Mouse (Mus musculus): ENCODE results near the gene Adcy7. TPM values are rescaled to one million over a fixed set of nuclear protein-coding genes. Genes with fewer than 3 reads are reported as not detected.

Gene Adcy7
- total RNA-seq, 2 experiments from 2014 or later, result 4.6 to 6.4 TPM

DNA sequence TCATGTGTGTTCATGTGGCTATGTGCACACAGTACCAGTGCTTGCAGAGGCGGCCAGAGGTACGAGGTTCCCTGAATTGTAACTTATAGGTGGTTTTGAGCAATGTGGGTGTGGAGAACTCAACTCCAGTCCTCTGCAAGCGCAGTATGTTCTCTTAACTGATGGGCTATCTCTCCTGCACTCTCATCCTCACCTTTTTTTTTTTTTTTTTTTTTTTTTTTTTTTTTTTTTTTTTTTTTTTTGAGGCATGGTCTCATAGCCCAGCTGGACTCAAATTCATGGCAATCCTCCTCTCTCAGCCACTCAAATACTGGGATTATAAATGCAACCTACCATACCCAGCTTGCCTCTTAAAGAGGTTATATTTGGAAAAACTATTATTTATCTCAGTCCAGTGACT lies 58.6 kb downstream of the Adcy7 start:
- DNase-seq, result no peak

DNA sequence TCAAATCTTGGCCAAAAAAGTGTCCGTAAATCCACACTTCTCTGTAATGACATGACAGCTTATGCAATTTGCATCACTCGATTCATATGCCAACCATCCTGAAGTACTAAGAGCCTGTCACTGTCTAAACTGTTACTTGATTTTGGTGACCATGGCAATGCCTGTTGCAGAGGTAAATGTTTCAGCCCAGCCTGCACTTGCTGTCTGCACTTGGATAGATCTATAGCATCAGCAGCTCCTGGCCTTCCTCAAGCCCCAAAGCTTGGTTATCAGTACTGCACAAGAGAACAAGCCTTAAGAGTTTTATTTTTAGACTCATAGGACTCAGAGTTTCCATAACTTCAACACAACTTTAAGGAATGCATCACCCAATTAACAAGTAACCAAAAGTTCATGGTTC lies 62.2 kb downstream of the Adcy7 start:
- no peak for DNase-seq

DNA sequence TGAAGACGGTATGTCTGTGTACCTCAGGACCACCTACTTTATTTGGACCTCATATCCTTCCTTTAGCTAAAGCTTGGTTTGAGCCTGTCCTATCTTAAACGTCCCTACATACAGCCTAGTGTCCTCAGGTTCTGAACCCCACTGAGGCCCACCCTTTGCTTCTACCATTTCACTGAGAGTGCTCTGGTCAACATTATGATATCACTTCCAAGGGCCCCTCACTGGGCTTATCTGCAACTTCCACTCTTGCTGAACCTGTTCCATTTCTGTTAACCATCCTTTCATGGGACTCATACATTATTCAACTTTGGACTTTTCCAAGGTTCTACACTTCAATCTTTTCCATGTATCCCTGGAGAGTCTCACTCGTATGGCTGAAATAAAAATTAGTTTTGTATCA lies 62.8 kb downstream of the Adcy7 start:
- DNase-seq, result no peak

GRCm38 (mm10) chr8:88339221-88339620 lies 67.0 kb downstream of the Adcy7 start:
- peak in 1 of 2 experiments; percentile 37 for DNase-seq

GRCm38 (mm10) chr8:88339887-88340695 lies 67.9 kb downstream of the Adcy7 start:
- no peak for DNase-seq

DNA sequence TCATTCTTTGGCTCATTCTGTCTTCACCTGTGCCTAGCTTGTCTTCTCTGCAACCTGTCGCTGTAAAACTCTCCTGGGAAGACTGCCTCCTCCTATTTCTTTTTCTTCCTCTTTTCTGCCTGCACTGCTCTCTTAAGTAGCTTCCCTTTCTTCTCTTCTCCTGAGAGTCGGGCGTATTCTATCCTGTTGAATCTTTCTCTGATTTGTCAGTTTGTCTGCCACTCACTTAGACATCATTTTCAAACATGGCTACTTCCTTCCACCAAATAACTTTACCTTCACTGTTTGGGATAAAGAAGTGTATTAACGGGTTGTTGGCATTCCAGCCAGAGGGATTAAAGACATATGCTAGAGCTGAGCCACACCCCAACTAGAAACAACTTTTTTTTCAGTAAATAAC lies 69.8 kb downstream of the Adcy7 start:
- DNase-seq, result no peak

GRCm38 (mm10) chr8:88349046-88349445 lies 76.8 kb downstream of the Adcy7 start:
- DNase-seq, result no peak

DNA sequence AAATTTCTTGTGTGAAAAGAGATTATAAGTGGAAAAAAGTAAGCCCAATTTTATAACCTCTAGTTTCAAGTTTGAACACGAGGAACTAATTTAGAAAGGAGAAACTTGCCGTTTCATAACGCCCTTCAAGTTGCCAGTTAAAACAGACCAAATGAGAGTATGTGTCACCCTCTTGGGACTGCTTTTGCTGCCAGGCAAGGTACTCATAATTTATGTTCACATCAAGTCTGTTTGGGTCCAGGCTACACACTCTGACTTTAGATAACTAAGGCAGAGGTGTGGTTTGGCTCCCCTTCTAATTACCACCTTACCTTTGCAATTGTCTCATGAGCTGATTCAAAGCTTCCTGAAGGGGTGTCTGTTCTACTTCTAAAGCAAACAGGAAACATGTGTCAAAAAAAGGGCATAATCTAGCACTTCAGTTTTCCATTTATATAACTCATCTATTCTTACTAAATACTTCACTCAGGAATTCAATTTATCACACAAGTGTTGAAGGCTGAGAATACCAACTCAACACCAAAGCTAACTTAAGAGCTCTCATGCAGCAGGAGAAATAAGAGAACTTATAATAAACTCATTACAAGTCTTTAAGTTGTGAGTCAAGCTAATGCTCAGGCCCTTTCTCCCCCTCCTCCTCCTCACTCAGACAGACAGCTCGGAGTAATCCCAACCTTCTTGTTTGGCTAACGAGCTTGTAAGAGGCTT lies 85.2 kb downstream of the Adcy7 start:
- DNase-seq, result no peak

DNA sequence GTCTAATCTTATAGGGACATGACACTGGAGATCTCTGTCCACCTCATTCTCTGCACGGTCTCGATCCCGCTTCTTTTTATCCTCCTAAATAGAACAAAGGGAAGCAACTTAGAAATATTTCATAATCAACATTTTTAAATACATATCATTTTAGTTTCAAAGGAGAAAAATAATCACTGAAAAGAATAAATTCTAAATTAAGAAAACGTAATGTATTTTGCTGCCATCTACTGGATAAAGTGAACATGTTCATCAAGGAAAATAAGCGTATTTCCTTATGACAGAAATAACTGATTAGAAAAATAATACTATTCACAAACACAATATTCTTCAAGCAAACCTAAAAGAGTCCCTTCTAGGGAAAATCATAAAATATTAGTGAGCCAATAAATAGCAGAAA lies 85.7 kb downstream of the Adcy7 start:
- DNase-seq, result no peak

DNA sequence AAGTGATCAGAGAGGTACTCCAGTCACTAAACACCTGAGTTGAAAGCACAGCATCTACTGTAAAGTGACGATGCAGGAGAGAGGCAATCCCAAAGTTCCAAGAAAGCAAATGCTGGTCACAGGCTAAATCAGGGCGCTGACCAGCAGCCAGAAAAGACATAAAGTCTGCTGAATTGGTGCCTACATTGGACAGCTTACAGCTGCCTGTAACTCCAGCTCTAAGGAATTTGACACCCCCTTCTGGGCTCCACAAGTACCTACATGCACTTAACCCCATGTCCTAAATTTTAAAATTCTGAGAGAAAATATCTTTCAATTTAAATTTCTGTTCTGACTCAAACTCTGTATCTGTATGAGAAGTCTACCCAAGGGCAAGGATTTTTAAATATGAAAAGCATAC lies 87.8 kb downstream of the Adcy7 start:
- no peak for DNase-seq

DNA sequence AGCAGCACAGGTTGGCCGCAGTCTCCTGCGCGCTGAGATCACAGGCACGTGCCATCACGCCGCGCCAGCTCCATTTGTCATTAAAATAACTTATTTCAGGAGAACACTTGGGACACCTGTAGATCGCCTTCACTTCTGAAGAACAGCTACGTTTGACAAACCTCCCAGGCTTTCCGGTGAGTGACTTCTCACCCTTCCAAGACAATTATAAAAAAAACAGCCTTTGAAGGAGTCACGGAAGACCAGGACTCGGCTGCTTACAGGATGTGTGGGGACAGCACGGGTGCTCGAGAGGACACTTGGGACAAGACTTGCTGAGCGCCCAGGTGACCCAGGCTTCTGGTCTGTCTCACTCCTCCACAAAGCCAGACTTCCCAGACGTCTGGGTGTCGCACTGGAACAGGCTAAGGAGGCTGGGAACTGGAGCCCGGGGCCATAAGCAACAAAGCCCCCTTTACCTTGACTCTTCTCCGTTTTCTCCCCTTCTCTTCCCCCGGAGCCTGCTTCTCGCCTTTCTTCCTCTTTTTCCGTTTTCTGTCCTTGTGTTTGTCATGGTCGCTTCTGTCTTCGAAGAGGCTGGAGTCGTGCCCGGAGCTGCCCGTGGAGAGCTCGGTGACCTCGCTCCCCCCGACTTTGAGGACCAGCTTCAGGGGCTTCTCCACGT lies 89.0 kb downstream of the Adcy7 start:
- DNase-seq, result peak in 1 of 2 experiments; percentile 14

DNA sequence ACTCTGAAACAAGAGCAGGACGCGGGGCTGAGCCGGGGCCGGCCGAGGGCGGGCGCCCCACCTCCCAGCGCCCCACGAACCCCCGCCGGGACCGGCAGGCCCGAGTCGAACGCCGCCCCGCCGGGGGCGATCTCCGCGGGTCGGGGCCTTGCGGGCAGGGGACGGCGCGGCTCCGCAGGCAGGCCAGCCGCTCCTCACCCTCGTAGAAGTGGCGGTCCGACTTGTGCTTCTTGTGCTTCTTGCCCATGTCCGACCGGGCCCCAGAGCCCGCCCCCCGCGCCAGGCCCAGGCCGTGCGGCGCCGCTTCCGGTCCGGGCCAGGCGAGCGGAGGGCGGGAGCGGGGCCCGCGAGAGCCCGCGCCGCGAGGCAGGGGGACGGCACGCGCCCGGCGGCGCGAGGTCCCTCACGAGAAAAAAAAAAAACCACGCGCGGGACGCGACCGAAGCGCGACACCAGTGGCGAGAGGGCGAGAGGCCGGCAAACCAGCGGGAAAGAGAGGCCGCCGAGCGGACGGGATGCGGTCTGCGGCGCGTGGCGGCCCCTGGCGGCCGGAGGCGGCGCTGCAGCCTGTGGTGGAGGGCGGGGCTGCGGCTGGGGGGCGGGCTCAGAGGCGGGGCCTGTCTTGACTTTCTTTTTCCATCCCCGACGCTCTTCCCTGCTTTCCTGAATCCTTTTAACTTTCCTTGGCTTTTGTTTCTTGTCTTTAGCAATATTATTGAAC lies 89.7 kb downstream of the Adcy7 start, which contains the start of gene Brd7:
Gene Brd7 (minus strand): TSS at position 487 of the 721 bp plus-strand sequence.
- DNase-seq, result peak; percentile 88 to 90

DNA sequence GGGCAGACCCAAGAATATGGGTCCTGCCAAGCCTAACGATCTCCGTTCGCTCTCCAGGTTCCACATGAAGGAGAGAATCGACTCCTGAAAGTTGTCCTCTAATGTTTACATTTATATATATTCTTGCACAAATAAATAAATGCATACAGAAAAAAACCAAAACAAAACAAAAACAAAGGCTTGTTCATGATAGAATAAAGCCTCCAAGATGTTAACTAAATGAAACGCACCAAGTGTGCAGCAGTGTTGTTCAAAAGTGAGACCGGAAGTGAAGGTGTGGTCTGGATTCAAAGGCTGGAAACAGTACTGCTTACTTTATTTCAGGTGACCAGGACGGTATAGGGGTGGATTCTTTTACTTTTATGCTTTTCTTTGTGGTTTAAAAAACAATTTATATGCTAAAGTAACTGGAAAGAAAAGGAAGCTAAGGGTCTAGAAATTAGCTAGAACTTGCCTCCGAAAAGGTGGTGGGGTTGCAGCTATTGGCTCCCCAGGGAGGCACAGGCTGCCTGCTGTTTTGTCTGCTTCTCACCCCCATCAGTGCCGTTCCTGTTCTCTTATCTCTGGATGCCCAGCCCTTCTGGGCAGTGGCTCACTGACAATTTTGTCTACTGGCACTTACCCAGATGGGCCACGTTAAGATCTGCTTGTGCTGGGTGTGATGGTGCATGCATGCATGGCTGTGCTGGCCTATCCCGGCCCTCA lies 90.4 kb downstream of the Adcy7 start:
- DNase-seq, result peak; percentile 50 to 55

GRCm38 (mm10) chr8:88369221-88369620 lies 97.0 kb downstream of the Adcy7 start:
- DNase-seq, result no peak

GRCm38 (mm10) chr8:88369805-88370204 lies 97.6 kb downstream of the Adcy7 start:
- no peak for DNase-seq

DNA sequence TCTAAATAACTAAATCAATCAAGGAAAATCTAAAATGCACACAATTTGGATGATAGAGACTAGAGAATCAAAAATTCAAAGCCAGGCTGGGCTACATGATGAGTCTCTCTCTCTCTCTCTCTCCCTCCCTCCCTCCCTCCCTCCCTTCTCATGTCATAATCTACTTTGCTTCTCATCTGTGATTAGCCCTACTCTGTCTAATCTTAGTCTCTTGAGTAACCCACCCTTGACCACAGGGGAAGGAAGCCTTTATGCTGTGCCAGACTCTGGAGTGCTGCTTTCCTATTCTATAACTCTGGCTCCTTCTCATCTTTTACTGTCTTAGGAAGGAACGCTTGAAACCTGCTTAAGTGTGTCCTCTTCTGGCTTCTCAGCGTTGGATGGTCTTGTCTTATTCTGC lies 99.3 kb downstream of the Adcy7 start:
- no peak for DNase-seq

DNA sequence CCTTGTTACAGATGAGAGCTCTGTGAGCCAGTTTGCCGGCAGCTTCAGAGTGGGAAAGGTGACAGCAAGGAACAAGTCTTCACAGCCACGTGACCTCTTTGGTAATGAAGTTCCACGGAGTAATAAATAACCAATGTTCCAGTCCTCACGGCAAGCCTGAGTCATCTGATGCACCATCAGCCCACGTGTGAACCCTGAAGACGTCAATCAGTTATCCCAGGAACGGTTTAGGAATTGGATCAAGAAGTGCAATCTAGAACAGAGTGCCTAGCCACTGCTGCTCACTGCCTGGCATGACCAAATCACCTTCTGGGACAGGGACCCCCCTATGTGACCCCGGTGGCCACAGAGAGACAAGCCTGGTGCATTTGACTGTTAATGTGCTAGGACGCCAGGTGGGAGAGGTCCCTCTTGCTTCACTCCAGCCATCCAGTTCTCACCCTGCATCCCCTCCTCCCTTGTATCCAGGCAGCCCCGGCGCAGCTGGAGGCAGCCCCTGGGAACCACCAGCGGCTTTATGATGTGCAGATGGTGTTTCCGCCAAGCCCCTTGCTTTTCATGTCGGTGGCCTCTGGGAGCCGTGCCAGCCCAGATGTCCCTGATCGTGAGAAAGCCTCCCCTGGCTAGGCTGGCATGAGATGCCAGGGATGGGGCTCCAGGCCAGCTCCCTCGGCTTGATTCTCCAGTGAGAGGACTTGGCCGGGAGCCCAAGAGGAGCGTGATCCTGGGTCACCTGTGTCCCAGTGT lies 104.8 kb downstream of the Adcy7 start:
- DNase-seq, result peak in 1 of 2 experiments; percentile 20
